Comparison of ENCODE assay signal across 18 mouse cellular contexts in the genomic region with DNA sequence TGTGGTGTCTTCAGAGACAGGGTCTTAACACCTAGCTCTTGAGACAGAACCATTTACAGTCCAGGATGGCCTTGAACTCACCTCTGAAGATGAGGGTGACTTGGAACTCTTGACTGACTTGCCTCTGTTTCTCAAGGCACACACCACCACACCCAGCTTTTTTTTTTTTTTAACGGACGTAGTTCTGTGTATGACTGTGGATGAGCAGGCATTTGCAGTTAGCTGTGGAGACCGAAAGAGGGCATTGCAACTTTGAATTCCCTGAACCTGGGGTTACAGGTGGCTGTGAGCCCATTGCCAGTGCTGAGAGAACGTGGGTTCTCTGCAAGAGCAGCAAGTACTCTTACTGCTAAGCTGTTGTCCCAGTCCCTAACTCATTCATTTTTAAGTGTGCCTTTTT. TPM values are rescaled to one million over a fixed set of nuclear protein-coding genes. Genes with fewer than 3 reads are reported as not detected.
"Had no signal": no experiment of that assay in that cellular context is flagged by ENCODE, and none has a peak within 500 bp of the region (broad histone marks: within the 10 kb centered on the region; RNA-seq: fewer than 3 reads in every experiment).

No protein-coding gene starts in this region.

- H3K4me3 ChIP-seq: liver, embryonic 15.5 days; lung, embryonic 15.5 days; megakaryocyte, embryonic 14.5 days; midbrain, embryonic 12.5 days; neural tube, embryonic 12.5 days had no signal

- H3K27me3 ChIP-seq: liver, embryonic 15.5 days; lung, embryonic 15.5 days; megakaryocyte, embryonic 14.5 days; midbrain, embryonic 12.5 days; neural tube, embryonic 12.5 days had no signal

- DNase-seq: liver, postnatal 0 days; lung, adult 2 months; lung, postnatal 14 days; lung, postnatal 36 days; midbrain, embryonic 14.5 days; right cerebral cortex, postnatal 14 days; thymus, adult 18-20 months; thymus, postnatal 14 days; thymus, postnatal 36 days had no signal

- H3K4me1 ChIP-seq: liver, embryonic 15.5 days; lung, embryonic 15.5 days; megakaryocyte, embryonic 14.5 days had no signal

- H3K9me3 ChIP-seq: liver, embryonic 15.5 days; lung, embryonic 15.5 days; midbrain, embryonic 12.5 days; neural tube, embryonic 12.5 days had no signal

- ATAC-seq: liver, postnatal 0 days; lung, postnatal 0 days had no signal

- H3K36me3 ChIP-seq: liver, embryonic 15.5 days; lung, embryonic 15.5 days; midbrain, embryonic 12.5 days; neural tube, embryonic 12.5 days had no signal

- H3K4me2 ChIP-seq: liver, embryonic 15.5 days; lung, embryonic 15.5 days; midbrain, embryonic 12.5 days; neural tube, embryonic 12.5 days had no signal

- H3K27ac ChIP-seq: liver, embryonic 15.5 days; lung, embryonic 15.5 days; macrophage; midbrain, embryonic 12.5 days; neural tube, embryonic 12.5 days had no signal

- H3K9ac ChIP-seq: liver, embryonic 15.5 days; liver, postnatal 0 days; lung, embryonic 15.5 days; midbrain, embryonic 12.5 days; neural tube, embryonic 12.5 days had no signal

RNA-seq across cellular contexts. Expression of gene Ttc29, which starts 13.0 kb away (rescaled TPM):
- polyA plus RNA-seq: liver, embryonic 15.5 days; liver, postnatal 0 days; macrophage; midbrain, embryonic 12.5 days; neural tube, embryonic 12.5 days; spleen, adult 2 months; stomach, embryonic 14.5 days had no signal
